Mouse (Mus musculus) hindbrain, embryonic 16.5 days (tissue): ENCODE data around the gene Krtap3-3. TPM values are rescaled to one million over a fixed set of nuclear protein-coding genes. Genes with fewer than 3 reads are reported as not detected.

Source experiments
- ATAC-seq: fragments of 200-750 bp; cut with Nextera tagmentation; 2 replicates; pipeline ENCODE4 v1.8.0; 2017; ENCODE audit warnings: moderate TSS enrichment, moderate library complexity
- H3K27ac ChIP-seq: fragments of 300-500 bp; sonication (generic); 2 replicates; pipeline ENCODE4 v1.5.1; 2014; ENCODE audit warnings: low read depth, mild to moderate bottlenecking, control low read depth, low read length, moderate library complexity
- H3K27me3 ChIP-seq: fragments of 300-500 bp; sonication (generic); replicated peaks from 2 replicates; pipeline ENCODE4 v1.6.1; 2014; ENCODE audit warnings: low read length; ENCODE audit not compliant: control insufficient read depth, insufficient read depth
- H3K36me3 ChIP-seq: fragments of 300-500 bp; sonication (generic); 2 replicates; pipeline ENCODE4 v1.6.1; 2014; ENCODE audit warnings: mild to moderate bottlenecking, low read length, moderate library complexity, mixed read lengths; ENCODE audit not compliant: control insufficient read depth, insufficient read depth
- H3K4me1 ChIP-seq: fragments of 300-500 bp; sonication (generic); 2 replicates; pipeline ENCODE4 v1.6.1; 2014; ENCODE audit warnings: low read depth, low read length; ENCODE audit not compliant: control insufficient read depth, insufficient read depth
- H3K4me2 ChIP-seq: fragments of 300-500 bp; sonication (generic); 2 replicates; pipeline ENCODE4 v1.6.1; 2014; ENCODE audit warnings: mild to moderate bottlenecking, low read length, control low read depth, moderate library complexity
- H3K4me3 ChIP-seq: fragments of 300-500 bp; sonication (generic); 2 replicates; pipeline ENCODE4 v1.5.1; 2014; ENCODE audit warnings: mild to moderate bottlenecking, low read length, control low read depth, moderate library complexity
- H3K9ac ChIP-seq: fragments of 300-500 bp; sonication (generic); 2 replicates; pipeline ENCODE4 v1.6.1; 2014; ENCODE audit warnings: low read depth, mild to moderate bottlenecking, control low read depth, low read length, moderate library complexity
- H3K9me3 ChIP-seq: fragments of 300-500 bp; sonication (generic); 2 replicates; pipeline ENCODE4 v1.6.1; 2014; ENCODE audit warnings: mild to moderate bottlenecking, low read length, moderate library complexity; ENCODE audit not compliant: control insufficient read depth
- WGBS: fragments of 180-500 bp; shearing (Covaris S2); extraction: QIAGEN DNeasy Blood & Tissue Kit; methylation state at CpG from one replicate; pipeline ENCODE4 v1.1.7; 2014; 5-methylcytosine and 5-hydroxymethylcytosine counted together
- polyA plus RNA-seq: library from polyadenylated mRNA; unstranded; fragments of >200 nt; fragmentation: Nextera tagmentation; extraction: Ambion mirVana; gene quantifications from 2 replicates; pipeline ENCODE4 v1.2.1, GENCODE M21; 2015

Gene Krtap3-3
- polyA plus RNA-seq, 1 experiment from 2014 or later: not detected

GRCm38 (mm10) chr11:99573164-99573563, 22.5 kb upstream of the Krtap3-3 start:
- no peak for ATAC-seq
- WGBS: 32% methylated on average over 4 of the region's 4 CpGs
- H3K9ac ChIP-seq: no peak overlapping the region
- no peaks in the 10 kb centered on the region for H3K4me1 ChIP-seq
- H3K9me3 ChIP-seq: no peaks in the 10 kb centered on the region
- no peak overlapping the region for H3K4me2 ChIP-seq
- no peaks in the 10 kb centered on the region for H3K27me3 ChIP-seq
- H3K4me3 ChIP-seq: no peak overlapping the region
- H3K27ac ChIP-seq: no peak overlapping the region
- H3K36me3 ChIP-seq: no peaks in the 10 kb centered on the region

DNA sequence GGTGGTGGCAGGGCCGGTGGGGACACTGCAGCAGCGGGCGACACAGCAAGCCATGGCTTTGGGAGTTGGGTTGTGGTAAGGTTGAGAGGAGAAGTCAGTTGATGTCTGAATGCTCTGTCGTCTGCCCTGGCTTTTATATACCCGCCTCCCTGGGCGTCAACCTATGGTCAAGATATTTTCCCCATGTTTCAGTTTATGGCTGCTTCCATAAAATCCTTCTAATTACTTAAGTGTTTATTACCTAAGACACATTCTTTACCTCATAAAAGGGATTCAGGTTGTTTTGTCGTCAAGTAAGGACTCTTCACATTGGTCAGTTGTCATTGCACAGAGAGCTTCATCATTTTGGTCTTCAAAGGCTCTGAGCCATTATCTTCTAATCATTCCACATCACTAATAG, 15.9 kb upstream of the Krtap3-3 start, which contains the start of gene Krtap3-1:
Gene Krtap3-1 (minus strand): TSS at position 101 of the 400 bp plus-strand sequence.
- no peak within 1 kb of the TSS for H3K4me3 ChIP-seq
- no peak for ATAC-seq
- WGBS: 87% methylated on average over 7 of the region's 7 CpGs
- H3K9ac ChIP-seq: no peak within 1 kb of the TSS
- H3K27ac ChIP-seq: no peak within 1 kb of the TSS
- no peaks in the 10 kb centered on the region for H3K36me3 ChIP-seq
- no peaks in the 10 kb centered on the region for H3K4me1 ChIP-seq
- H3K27me3 ChIP-seq: no peaks in the 10 kb centered on the region
- no peak within 1 kb of the TSS for H3K4me2 ChIP-seq
- no peaks in the 10 kb centered on the region for H3K9me3 ChIP-seq

- Histone ChIP-seq H3K9me3 (no peaks in the 10 kb centered on the region), H3K27ac (no peak overlapping the region), H3K4me3 (no peak overlapping the region), H3K4me2 (no peak overlapping the region), H3K4me1 (no peaks in the 10 kb centered on the region), H3K9ac (no peak overlapping the region), H3K27me3 (no peaks in the 10 kb centered on the region), H3K36me3 (no peaks in the 10 kb centered on the region)
- no peak for ATAC-seq
- WGBS: 87% methylated on average over 6 of the region's 6 CpGs
These were observed 11.9 kb upstream of the Krtap3-3 start for GRCm38 (mm10) chr11:99562580-99562979.

DNA sequence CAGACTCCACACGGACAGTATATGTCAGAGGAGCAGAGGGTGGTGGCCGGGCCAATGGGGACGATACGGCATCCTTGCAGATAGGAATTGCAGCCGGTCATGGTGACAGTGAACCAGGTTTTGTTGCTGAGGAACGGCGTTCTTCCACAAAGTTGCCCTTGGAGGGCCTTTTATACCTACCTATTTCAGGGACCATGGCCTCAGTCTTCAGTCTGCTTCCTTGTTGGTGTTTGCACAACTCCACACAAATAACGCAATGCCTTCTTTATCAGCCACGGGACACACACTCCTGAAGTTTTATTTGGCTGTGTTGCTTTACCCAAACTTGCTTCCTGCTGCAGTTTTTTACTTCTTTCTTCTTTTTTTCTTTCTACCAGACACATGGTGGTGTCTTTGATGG, 8.7 kb upstream of the Krtap3-3 start, which contains the start of gene Gm11939:
Gene Gm11939 (minus strand): TSS at position 101 of the 400 bp plus-strand sequence.
- Histone ChIP-seq H3K9ac (no peak within 1 kb of the TSS), H3K27ac (no peak within 1 kb of the TSS), H3K4me2 (no peak within 1 kb of the TSS), H3K27me3 (no peaks in the 10 kb centered on the region), H3K9me3 (no peaks in the 10 kb centered on the region), H3K36me3 (no peaks in the 10 kb centered on the region), H3K4me1 (no peaks in the 10 kb centered on the region), H3K4me3 (no peak within 1 kb of the TSS)
- WGBS: 96% methylated on average over 9 of the region's 9 CpGs
- ATAC-seq: no peak

- H3K27ac ChIP-seq: no peak overlapping the region
- no peaks in the 10 kb centered on the region for H3K36me3 ChIP-seq
- H3K9ac ChIP-seq: no peak overlapping the region
- H3K27me3 ChIP-seq: no peaks in the 10 kb centered on the region
- 82% methylated on average over 3 of the region's 3 CpGs for WGBS
- H3K4me1 ChIP-seq: no peaks in the 10 kb centered on the region
- ATAC-seq: no peak
- no peak overlapping the region for H3K4me2 ChIP-seq
- H3K4me3 ChIP-seq: no peak overlapping the region
- H3K9me3 ChIP-seq: no peaks in the 10 kb centered on the region
These were observed 7.5 kb upstream of the Krtap3-3 start for GRCm38 (mm10) chr11:99557976-99558745.

DNA sequence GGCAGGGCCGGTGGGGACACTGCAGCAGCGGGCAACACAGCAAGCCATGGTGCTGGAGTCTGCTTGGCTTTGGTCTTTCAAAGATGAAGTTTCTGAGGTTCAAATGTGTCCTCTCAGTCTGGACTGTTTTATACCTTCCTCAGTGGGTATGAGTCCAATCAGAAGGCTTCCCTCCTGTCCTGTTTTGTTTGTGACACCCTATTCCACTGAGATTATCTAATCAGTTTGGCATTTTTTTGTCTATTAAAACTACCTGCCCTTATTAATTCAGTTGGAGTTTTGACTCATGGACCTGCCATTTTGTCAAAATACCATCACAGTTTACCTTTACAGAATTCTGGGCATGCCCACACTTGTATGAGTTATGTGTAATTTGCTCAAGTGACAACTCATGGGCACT, 6.1 kb upstream of the Krtap3-3 start, which contains the start of gene Krtap3-2:
Gene Krtap3-2 (minus strand): TSS at position 101 of the 400 bp plus-strand sequence.
- H3K9me3 ChIP-seq: no peaks in the 10 kb centered on the region
- no peak within 1 kb of the TSS for H3K9ac ChIP-seq
- no peaks in the 10 kb centered on the region for H3K27me3 ChIP-seq
- 90% methylated on average over 2 of the region's 2 CpGs for WGBS
- ATAC-seq: no peak
- H3K4me2 ChIP-seq: no peak within 1 kb of the TSS
- H3K4me3 ChIP-seq: no peak within 1 kb of the TSS
- H3K36me3 ChIP-seq: no peaks in the 10 kb centered on the region
- H3K4me1 ChIP-seq: no peaks in the 10 kb centered on the region
- no peak within 1 kb of the TSS for H3K27ac ChIP-seq

DNA sequence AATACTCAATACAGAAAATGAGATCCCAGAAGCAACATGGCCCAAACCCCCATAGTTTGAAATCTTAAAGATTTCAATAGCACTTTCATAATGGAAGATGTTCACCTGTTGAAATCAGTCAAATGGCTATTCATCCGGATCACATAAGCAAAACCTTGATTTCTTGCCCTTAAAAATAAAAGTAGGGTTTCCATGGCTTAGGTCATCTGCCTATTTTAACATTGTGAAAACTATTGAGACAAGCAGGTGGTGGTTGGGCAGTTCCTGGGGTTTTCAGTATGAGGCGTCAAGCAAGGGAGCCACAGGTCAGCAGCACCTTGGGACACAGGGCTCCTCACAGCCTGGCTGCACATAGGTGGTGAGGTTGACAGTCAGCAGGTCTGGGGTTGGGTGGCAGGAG, 5.5 kb upstream of the Krtap3-3 start:
- no peak overlapping the region for H3K4me2 ChIP-seq
- 92% methylated on average over 2 of the region's 2 CpGs for WGBS
- no peak for ATAC-seq

DNA sequence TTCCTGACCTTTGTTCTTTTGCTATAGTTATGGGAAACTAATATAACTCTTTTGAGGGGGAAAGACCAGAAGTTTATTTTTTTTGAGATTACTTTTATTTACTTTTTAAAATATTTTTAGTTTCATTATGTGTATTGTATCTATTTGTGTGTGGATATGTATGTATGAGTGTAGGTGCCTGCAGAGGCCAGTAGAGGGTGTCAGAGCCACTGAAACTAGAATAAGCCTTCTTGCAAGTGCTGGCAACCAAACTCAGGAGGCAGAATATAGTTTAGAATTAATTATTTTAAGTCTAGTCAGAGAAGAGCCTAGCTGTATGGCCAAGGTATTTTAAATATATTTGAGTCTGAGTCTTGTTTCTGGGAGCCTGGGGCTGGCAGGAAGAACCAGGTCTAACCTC, 2.8 kb downstream of the Krtap3-3 start:
- no peak for ATAC-seq
- no peaks in the 10 kb centered on the region for H3K4me1 ChIP-seq
- H3K4me2 ChIP-seq: no peak overlapping the region

More for the DNA sequence above, 5.5 kb upstream of the Krtap3-3 start:
- H3K27me3 ChIP-seq: no peaks in the 10 kb centered on the region
- H3K36me3 ChIP-seq: no peaks in the 10 kb centered on the region
- H3K4me1 ChIP-seq: no peaks in the 10 kb centered on the region
- no peak overlapping the region for H3K4me3 ChIP-seq
- H3K27ac ChIP-seq: no peak overlapping the region
- H3K9ac ChIP-seq: no peak overlapping the region
- no peaks in the 10 kb centered on the region for H3K9me3 ChIP-seq

DNA sequence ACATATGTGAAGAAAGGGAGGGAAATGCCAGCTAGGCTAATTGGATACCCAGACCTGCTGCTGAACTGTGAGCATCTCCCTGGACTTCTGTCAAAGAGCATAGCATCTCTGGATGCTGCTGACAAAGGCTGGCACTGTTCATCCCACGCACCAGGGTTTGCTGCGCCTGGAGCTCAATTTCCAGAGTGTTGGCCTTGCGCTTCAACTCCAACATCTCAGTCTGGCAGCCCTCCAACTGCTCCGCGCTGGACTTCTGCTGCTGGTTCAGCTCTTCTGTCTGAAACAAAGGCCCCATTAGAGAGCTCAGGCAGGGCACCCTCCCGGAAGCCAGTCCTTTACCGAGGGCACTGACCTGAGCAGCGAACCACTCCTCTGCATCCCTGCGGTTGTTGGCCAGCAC, 10.9 kb downstream of the Krtap3-3 start:
- H3K9ac ChIP-seq: no peak overlapping the region
- ATAC-seq: peak; percentile 77
- 40% methylated on average over 9 of the region's 9 CpGs for WGBS
- H3K27me3 ChIP-seq: no peaks in the 10 kb centered on the region
- H3K4me1 ChIP-seq: peaks cover 4% of the 10 kb centered on the region; the same call in 1 of the 2 replicates
- peak overlapping the region; percentile 18; the same call in 1 of the 2 replicates for H3K4me2 ChIP-seq
- H3K4me3 ChIP-seq: no peak overlapping the region
- H3K27ac ChIP-seq: no peak overlapping the region
- no peaks in the 10 kb centered on the region for H3K36me3 ChIP-seq
- H3K9me3 ChIP-seq: no peaks in the 10 kb centered on the region

More for the DNA sequence above, 2.8 kb downstream of the Krtap3-3 start:
- Histone ChIP-seq H3K36me3 (no peaks in the 10 kb centered on the region), H3K27ac (no peak overlapping the region), H3K9ac (no peak overlapping the region), H3K27me3 (no peaks in the 10 kb centered on the region), H3K9me3 (no peaks in the 10 kb centered on the region), H3K4me3 (no peak overlapping the region)
